Mouse (Mus musculus): Measurements from ENCODE around the gene Tex21.
"Not testable (repeated sequence)": the region's sequence is repeated elsewhere in the genome, so short reads cannot be mapped to it uniquely, and the experiment has no call there.

Tex21 gene

GRCm38 (mm10) chr12:76256114-76256843 is 9.7 kb upstream of the Tex21 start:
- no peak for DNase-seq

- no peak for DNase-seq
Observed at GRCm38 (mm10) chr12:76255499-76255875, 8.9 kb upstream of the Tex21 start.

GRCm38 (mm10) chr12:76254725-76255498 is 8.4 kb upstream of the Tex21 start, which contains the start of gene Mthfd1:
Mthfd1 (plus strand) TSS chr12:76255298.
- DNase-seq: peak; percentile 95

- no peak for DNase-seq
Observed at GRCm38 (mm10) chr12:76253991-76254390, 7.4 kb upstream of the Tex21 start.

- no peak for DNase-seq
Observed at GRCm38 (mm10) chr12:76253591-76253990, 7.0 kb upstream of the Tex21 start.

- DNase-seq: no peak
Observed at GRCm38 (mm10) chr12:76253090-76253489, 6.5 kb upstream of the Tex21 start.

- DNase-seq: no peak
Observed at GRCm38 (mm10) chr12:76244981-76245380, 1.6 kb downstream of the Tex21 start.

- no peak for DNase-seq
Observed at GRCm38 (mm10) chr12:76241833-76242232, 4.7 kb downstream of the Tex21 start.

GRCm38 (mm10) chr12:76241084-76241483 is 5.5 kb downstream of the Tex21 start:
- DNase-seq: no peak

- no peak for DNase-seq
Observed at GRCm38 (mm10) chr12:76240670-76241069, 5.9 kb downstream of the Tex21 start.

GRCm38 (mm10) chr12:76239839-76240571 is 6.5 kb downstream of the Tex21 start:
- DNase-seq: no peak

GRCm38 (mm10) chr12:76239145-76239838 is 7.3 kb downstream of the Tex21 start:
- no peak for DNase-seq

GRCm38 (mm10) chr12:76235253-76235652 is 11.3 kb downstream of the Tex21 start:
- DNase-seq: no peak

- no peak for DNase-seq
Observed at GRCm38 (mm10) chr12:76230644-76231043, 15.9 kb downstream of the Tex21 start.

GRCm38 (mm10) chr12:76222104-76222503 is 24.4 kb downstream of the Tex21 start:
- not testable (repeated sequence) for DNase-seq

- no peak for DNase-seq
Observed at GRCm38 (mm10) chr12:76216716-76217115, 29.8 kb downstream of the Tex21 start.

GRCm38 (mm10) chr12:76215121-76215520 is 31.4 kb downstream of the Tex21 start:
- DNase-seq: no peak

GRCm38 (mm10) chr12:76209429-76209974 is 37.0 kb downstream of the Tex21 start:
- DNase-seq: no peak

- no peak for DNase-seq
Observed at GRCm38 (mm10) chr12:76200326-76200725, 46.2 kb downstream of the Tex21 start.

GRCm38 (mm10) chr12:76197071-76197470 is 49.5 kb downstream of the Tex21 start:
- no peak for DNase-seq

GRCm38 (mm10) chr12:76196709-76197054 is 49.9 kb downstream of the Tex21 start:
- peak; percentile 88 for DNase-seq

GRCm38 (mm10) chr12:76195912-76196708 is 50.4 kb downstream of the Tex21 start:
- peak; percentile 84 for DNase-seq
